Mouse (Mus musculus): ENCODE results near the gene 1700057G04Rik.

- TF ChIP-seq CTCF (IDR thresholded peaks at IDR 0.05; ENCODE audit: extremely low read depth, insufficient read depth, insufficient read length, insufficient replicate concordance) (no peak), POLR2A (IDR thresholded peaks at IDR 0.05; ENCODE audit: low read depth, low read length) (no peak)
Measured at GRCm38 (mm10) chr9:92338954-92339353, 29.8 kb downstream of the 1700057G04Rik start.
